Mouse (Mus musculus): Measurements from ENCODE around the gene Olfr198. TPM values are rescaled to one million over a fixed set of nuclear protein-coding genes. Genes with fewer than 3 reads are reported as not detected.
"Not testable (repeated sequence)": the region's sequence is repeated elsewhere in the genome, so short reads cannot be mapped to it uniquely, and the experiment has no call there.

The Olfr198 gene
- not detected for total RNA-seq (2022)

- DNase-seq (ENCODE audit: low spot score in 2 of 2): not testable (repeated sequence)
Observed at GRCm38 (mm10) chr16:59203433-59203832, at the start of gene Olfr198. Olfr198 (minus strand) TSS chr16:59203533.

GRCm38 (mm10) chr16:59249684-59250083 lies 46.4 kb upstream of the Olfr198 start:
- no peak for DNase-seq (ENCODE audit: low spot score in 2 of 2)

- not testable (repeated sequence) for DNase-seq (ENCODE audit: low spot score in 2 of 2)
Observed at GRCm38 (mm10) chr16:59219667-59220066, 16.3 kb upstream of the Olfr198 start, which contains the start of gene Olfr199. Olfr199 (minus strand) TSS chr16:59219767.

- DNase-seq (ENCODE audit: low spot score in 2 of 2): not testable (repeated sequence)
Observed at GRCm38 (mm10) chr16:59217861-59218260, 14.5 kb upstream of the Olfr198 start.

- no peak for DNase-seq (ENCODE audit: low spot score in 2 of 2)
Observed at GRCm38 (mm10) chr16:59170354-59170753, 33.0 kb downstream of the Olfr198 start, which contains the start of gene Olfr196. Olfr196 (minus strand) TSS chr16:59170454.

GRCm38 (mm10) chr16:59151996-59152395 lies 51.3 kb downstream of the Olfr198 start:
- no peak for DNase-seq (ENCODE audit: low spot score in 2 of 2)

Other genes with a start within 250 kb of the Olfr198 start
- not detected for gene Olfr183, start 208.2 kb downstream of the Olfr198 start, total RNA-seq (2022)
- not detected for gene Olfr186, start 173.2 kb downstream of the Olfr198 start, total RNA-seq (2022)
- not detected for gene Olfr187, start 163.8 kb downstream of the Olfr198 start, total RNA-seq (2022)
- not detected for gene Olfr190, start 125.5 kb downstream of the Olfr198 start, total RNA-seq (2022)
- not detected for gene Olfr191, start 113.7 kb downstream of the Olfr198 start, total RNA-seq (2022)
- gene Olfr193, start 91.7 kb downstream of the Olfr198 start, total RNA-seq (2022): not detected
- gene Olfr194, start 82.5 kb downstream of the Olfr198 start, total RNA-seq (2022): not detected
- not detected for gene Olfr195, start 56.5 kb downstream of the Olfr198 start, total RNA-seq (2022)
- not detected for gene Olfr196, start 33.1 kb downstream of the Olfr198 start, total RNA-seq (2022)
- not detected for gene Olfr199, start 16.2 kb upstream of the Olfr198 start, total RNA-seq (2022)
- not detected for gene Olfr201, start 69.1 kb upstream of the Olfr198 start, total RNA-seq (2022)
- not detected for gene Olfr202, start 83.3 kb upstream of the Olfr198 start, total RNA-seq (2022)
- gene Olfr203, start 95.3 kb upstream of the Olfr198 start, total RNA-seq (2022): not detected
- gene Olfr204, start 114.7 kb upstream of the Olfr198 start, total RNA-seq (2022): not detected
- gene Olfr205, start 127.6 kb upstream of the Olfr198 start, total RNA-seq (2022): not detected
- gene Olfr206, start 145.7 kb upstream of the Olfr198 start, total RNA-seq (2022): not detected
- not detected for gene Olfr209, start 160.5 kb upstream of the Olfr198 start, total RNA-seq (2022)
- under 1 TPM; 0.14 to 0.21 (median 0.17) TPM for gene Gabrr3, start 203.8 kb upstream of the Olfr198 start, total RNA-seq (2022)